Mouse (Mus musculus): ENCODE measurements around the gene Hnf1a. TPM values are rescaled to one million over a fixed set of nuclear protein-coding genes. Genes with fewer than 3 reads are reported as not detected.

The Hnf1a gene
- total RNA-seq, 2 experiments from 2014 or later, result 0.10 TPM; not detected in 1

GRCm38 (mm10) chr5:114902413-114902812 lies 68.5 kb downstream of the Hnf1a start:
- intact Hi-C loops (cut with DNase I), result loop anchor here (5.0 kb wide), 1 partner anchor 195 kb away; the partner anchor contains the start of gene Tchp
- peak; percentile 33 to 52 for DNase-seq

Other genes with a start within 250 kb of the Hnf1a start
- 10 to 100 TPM; 45.7 to 46.5 TPM for gene Ankrd13a, start 196.4 kb downstream of the Hnf1a start, total RNA-seq (2021)
- gene Git2, start 195.6 kb downstream of the Hnf1a start, total RNA-seq (2021), result 10 to 100 TPM; 42.4 to 44.8 TPM
- 10 to 100 TPM in 1 of 2 experiments, 1 to 10 TPM in 1; 8.6 to 12.3 TPM for gene 1500011B03Rik, start 147.6 kb downstream of the Hnf1a start, total RNA-seq (2021)
- gene 4930519G04Rik, start 117.4 kb downstream of the Hnf1a start, total RNA-seq (2021), result not detected
- gene Gm9936, start 112.4 kb downstream of the Hnf1a start, total RNA-seq (2021), result not detected
- 1 to 10 TPM; 5.1 to 5.3 TPM for gene Oasl2, start 74.2 kb downstream of the Hnf1a start, total RNA-seq (2021)
- under 1 TPM in 1 of 2 experiments, not detected in 1; 0.83 TPM for gene Oasl1, start 47.9 kb downstream of the Hnf1a start, total RNA-seq (2021)
- 10 to 100 TPM; 28.6 to 31.2 TPM for gene 2210016L21Rik, start 28.9 kb downstream of the Hnf1a start, total RNA-seq (2021)
- gene Sppl3, start 40.0 kb upstream of the Hnf1a start, total RNA-seq (2021), result 10 to 100 TPM; 40.6 to 42.5 TPM
- gene Gm10401, start 127.2 kb upstream of the Hnf1a start, total RNA-seq (2021), result not detected
- 100 to 1,000 TPM; 196 to 208 TPM for gene Acads, start 148.3 kb upstream of the Hnf1a start, total RNA-seq (2021)
- 10 to 100 TPM; 24.7 to 25.8 TPM for gene Unc119b, start 163.9 kb upstream of the Hnf1a start, total RNA-seq (2021)
- 10 to 100 TPM; 70.0 to 77.1 TPM for gene Mlec, start 187.1 kb upstream of the Hnf1a start, total RNA-seq (2021)
- gene Cabp1, start 223.3 kb upstream of the Hnf1a start, total RNA-seq (2021), result 1 to 10 TPM; 3.5 to 4.0 TPM